Mouse (Mus musculus) layer of hippocampus, postnatal 25 days (tissue): ENCODE data around the gene Dnah17. TPM values are rescaled to one million over a fixed set of nuclear protein-coding genes. Genes with fewer than 3 reads are reported as not detected.

Source experiments
- DNase-seq, 2 experiments: peaks; one replicate each; pipeline ENCODE4 v3.0.0; 2022; ENCODE audit warnings: mixed read lengths in 2 of 2, low spot score in 1 of 2; ENCODE audit errors: extremely low spot score in 1 of 2
- total RNA-seq, 2 experiments: library from RNA; stranded (reverse); gene quantifications; 2 replicates each; pipeline ENCODE4 v1.2.3; 2021

The Dnah17 gene
- total RNA-seq, 2 experiments from 2014 or later, result 0.49 TPM; not detected in 1

GRCm38 (mm10) chr11:118000083-118000482, 130.4 kb downstream of the Dnah17 start:
- DNase-seq, result no peak

GRCm38 (mm10) chr11:117999260-117999934, 131.0 kb downstream of the Dnah17 start:
- no peak for DNase-seq

- DNase-seq, result no peak
Observed at GRCm38 (mm10) chr11:117998356-117998755, 132.1 kb downstream of the Dnah17 start.

GRCm38 (mm10) chr11:117997085-117997484, 133.3 kb downstream of the Dnah17 start:
- no peak for DNase-seq

- DNase-seq, result no peak
Observed at GRCm38 (mm10) chr11:117996066-117996465, 134.4 kb downstream of the Dnah17 start.

GRCm38 (mm10) chr11:117995661-117996060, 134.8 kb downstream of the Dnah17 start:
- no peak for DNase-seq

- no peak for DNase-seq
Observed at GRCm38 (mm10) chr11:117995255-117995654, 135.2 kb downstream of the Dnah17 start.

DNA sequence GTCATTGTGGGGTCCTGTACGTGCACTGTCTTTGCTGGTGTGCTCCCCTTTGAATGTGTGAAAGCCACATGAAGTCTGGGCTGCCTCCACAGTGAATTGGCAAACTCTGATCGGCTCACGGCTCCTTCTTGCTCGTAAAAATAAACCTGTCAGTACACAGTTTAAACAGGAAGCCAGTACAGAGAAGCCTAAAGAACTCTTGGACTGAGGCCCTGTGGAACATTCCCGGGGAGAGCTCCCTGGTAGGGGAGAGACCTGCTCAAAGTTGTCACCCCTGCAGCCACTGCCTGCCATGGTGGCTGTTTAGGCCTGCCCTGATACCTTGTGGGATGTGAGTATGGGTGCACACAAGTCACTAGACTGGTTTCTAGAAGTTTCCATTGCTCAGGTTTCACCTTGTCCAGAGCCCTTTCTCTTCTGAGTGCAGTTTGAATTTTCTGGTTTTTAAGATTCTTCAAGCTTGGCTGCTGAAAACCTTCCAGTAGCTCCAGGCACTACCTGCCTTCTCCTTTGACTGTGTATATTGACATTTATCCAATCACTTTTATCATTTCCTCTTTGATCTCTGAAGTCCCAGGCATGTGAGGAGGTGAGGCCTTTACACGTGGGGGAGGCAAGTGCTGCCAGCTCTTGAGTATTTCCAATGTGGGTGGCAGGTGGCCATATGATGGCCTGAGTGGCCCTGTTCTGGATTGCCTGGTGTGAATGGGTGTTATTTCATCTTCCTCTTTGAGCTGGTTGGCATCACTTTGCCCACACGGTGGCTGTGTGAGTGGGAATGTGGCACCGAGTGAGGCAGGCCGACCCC, 136.0 kb downstream of the Dnah17 start:
- no peak for DNase-seq

- no peak for DNase-seq
Observed at GRCm38 (mm10) chr11:117993190-117994175, 137.0 kb downstream of the Dnah17 start.

DNA sequence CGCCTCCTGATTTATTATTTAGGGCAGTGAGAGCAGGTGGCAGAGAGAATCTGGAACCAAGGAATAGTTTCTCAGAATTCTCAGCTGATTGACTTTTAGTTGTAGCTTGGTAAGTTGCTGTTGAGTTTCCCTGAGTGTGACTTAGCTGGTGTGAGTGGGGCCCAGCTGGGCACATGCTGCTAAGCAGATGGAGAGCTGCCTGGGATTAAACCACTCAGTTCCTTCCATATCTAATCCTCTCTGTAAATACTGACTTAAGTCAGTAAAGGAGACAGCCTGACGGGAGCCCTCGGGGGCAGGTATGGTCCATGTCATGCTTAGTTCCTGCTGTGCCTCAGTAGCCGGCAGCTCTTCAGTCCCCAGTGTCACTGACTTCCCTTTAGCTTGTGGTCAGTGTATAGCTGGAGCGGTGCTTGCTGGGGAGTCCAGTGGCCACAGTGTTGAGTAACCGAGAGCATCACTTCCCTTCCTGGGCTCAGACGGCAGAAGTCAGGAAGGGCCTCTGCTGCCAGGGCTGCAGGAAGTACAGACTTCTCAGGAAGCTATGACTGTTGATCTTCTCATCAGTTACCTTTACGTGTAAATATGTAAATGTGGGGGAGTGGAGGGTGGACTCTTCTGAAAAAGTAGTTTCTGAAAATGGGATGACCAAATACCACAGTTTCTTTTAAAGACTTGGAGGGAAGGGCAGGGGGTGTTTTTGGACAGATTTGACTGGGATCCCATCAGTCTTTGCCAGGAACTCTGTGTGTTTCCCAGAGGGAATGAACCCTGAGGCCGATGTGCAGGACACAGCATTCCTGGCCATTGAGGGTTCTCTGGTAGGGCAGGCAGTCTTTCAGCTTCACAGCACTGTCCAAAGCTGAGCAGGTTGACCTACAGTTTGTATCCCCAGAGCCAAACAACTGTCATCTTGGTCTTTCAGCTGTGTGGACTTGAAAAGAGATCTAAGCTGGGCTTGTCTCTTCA, 138.6 kb downstream of the Dnah17 start:
- DNase-seq, result no peak

GRCm38 (mm10) chr11:117989926-117990325, 140.5 kb downstream of the Dnah17 start:
- DNase-seq, result no peak

GRCm38 (mm10) chr11:117989241-117989640, 141.2 kb downstream of the Dnah17 start:
- no peak for DNase-seq

- no peak for DNase-seq
Observed at GRCm38 (mm10) chr11:117987968-117988367, 142.5 kb downstream of the Dnah17 start.

GRCm38 (mm10) chr11:117987032-117987451, 143.4 kb downstream of the Dnah17 start:
- no peak for DNase-seq

DNA sequence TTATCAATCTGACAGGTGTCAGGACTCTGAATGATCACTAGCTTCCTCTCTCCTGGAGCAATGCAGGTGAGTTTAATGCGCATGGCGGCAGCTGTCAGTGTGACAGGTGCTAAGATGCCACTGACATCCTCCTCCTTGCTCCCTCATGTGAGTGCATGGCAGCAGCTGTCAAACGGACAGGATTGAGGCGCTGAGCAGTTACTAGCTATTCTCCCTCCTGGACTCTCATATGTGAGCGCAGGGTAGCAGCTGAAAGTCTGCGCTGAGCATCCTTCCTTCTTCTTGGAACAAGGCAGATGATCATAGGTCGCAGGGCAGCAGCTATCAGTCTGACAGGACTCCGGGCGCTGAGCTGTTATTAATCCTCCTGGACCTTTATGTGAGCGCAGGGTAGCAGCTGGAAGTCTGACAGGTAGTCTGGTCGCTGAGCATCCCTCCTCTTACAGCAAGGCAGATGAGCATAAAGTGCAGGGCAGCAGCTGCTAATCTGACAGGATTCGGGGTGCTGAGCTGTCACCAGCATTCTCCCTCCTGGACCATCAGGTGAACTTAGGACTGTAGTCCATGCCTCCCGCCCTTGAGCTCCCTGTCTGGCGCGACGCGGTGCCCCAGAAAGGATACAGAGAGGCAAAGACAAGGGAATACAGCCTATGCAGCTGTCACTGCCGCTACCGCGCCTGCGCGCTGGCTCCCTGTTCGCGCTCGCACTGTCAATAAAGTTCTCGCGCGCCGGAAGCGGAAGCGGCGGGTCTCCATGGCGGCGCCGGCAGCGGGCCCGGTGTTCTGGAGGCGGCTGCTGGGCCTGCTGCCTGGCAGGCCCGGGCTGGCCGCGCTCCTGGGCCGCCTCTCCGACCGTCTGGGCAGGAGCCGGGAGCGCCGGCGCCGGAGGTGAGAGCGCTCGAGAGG, 144.1 kb downstream of the Dnah17 start, which contains the start of gene Pgs1:
TSS of gene Pgs1 (plus strand) at position 167 of the 906 bp plus-strand sequence.
- peak; percentile 90 to 92 for DNase-seq

GRCm38 (mm10) chr11:117983770-117984169, 146.7 kb downstream of the Dnah17 start:
- no peak for DNase-seq

- no peak for DNase-seq
Observed at GRCm38 (mm10) chr11:117982426-117982825, 148.0 kb downstream of the Dnah17 start.

DNA sequence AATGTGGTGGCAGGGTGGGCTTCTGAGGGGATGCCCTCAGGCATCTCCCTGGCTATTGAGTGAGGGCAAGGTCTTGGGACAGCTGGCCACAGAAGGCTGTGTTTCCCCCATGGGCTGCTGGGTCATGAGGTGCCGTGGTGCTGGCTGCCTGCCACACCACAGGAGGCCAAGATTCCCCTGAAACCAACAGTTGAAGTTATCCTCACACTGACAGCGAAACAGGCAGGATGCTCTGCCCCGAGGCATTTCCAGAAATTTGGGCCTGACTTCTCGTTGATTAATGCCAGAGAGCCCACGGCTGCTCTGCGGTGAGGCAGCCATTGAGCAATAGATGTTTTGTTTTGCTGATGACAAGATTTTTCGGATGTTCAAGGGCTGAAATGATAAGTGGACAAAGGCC, 151.0 kb downstream of the Dnah17 start:
- no peak for DNase-seq
